Mouse (Mus musculus): ENCODE results near the gene Grin3a. TPM values are rescaled to one million over a fixed set of nuclear protein-coding genes. Genes with fewer than 3 reads are reported as not detected.

Grin3a gene
- 32.6 and 39.3 TPM in 2 replicates for polyA plus RNA-seq (2014; fragmentation: Nextera tagmentation; extraction: Ambion mirVana)

DNA sequence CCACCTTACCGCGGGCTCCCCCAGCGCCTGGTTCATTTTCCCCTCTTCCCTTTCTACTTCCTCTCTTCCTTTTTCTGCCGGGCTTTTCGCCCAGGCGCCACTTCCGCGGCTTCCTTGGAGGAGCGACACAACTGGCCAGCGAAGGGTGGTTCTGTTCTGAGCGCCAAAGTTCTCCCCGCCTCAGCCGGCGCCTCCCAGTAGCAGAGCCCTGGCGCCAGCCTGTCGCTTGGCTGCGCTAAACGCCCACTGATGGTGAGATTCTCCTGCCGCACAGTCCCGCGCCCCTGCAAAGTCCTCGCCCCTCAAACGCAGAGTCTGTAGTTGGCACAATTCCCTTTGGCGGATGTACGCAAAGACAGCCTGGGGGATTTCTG is at the start of gene Grin3a:
Gene Grin3a, minus strand, starts transcription at position 133 of the 374 bp plus-strand sequence.
- no peak within 1 kb of the TSS; the same call in 1 of the 2 replicates for H3K27ac ChIP-seq (ENCODE audit: low read depth, low read length)
- under 1% methylated on average over 25 of the region's 25 CpGs for WGBS
- H3K4me2 ChIP-seq (ENCODE audit: low read depth, low read length) = peak within 1 kb of the TSS; percentile 95
- H3K27me3 ChIP-seq (ENCODE audit: control insufficient read depth, insufficient read depth, low read length) = peaks cover 11% of the 10 kb centered on the region; the same call in 1 of the 2 replicates
- H3K36me3 ChIP-seq (ENCODE audit: control insufficient read depth, insufficient read depth, low read length) = no peaks in the 10 kb centered on the region
- no peaks in the 10 kb centered on the region for H3K9me3 ChIP-seq (ENCODE audit: control insufficient read depth, low read length)
- peak; percentile 97 for ATAC-seq (ENCODE audit: low read depth)
- peak within 1 kb of the TSS; percentile 70 for H3K4me3 ChIP-seq (ENCODE audit: low read depth, low read length)
- no peaks in the 10 kb centered on the region for H3K4me1 ChIP-seq (ENCODE audit: control insufficient read depth, insufficient read depth, low read length)
- peak within 1 kb of the TSS; percentile 73 for H3K9ac ChIP-seq (replicated peaks; ENCODE audit: low read depth, low read length)

DNA sequence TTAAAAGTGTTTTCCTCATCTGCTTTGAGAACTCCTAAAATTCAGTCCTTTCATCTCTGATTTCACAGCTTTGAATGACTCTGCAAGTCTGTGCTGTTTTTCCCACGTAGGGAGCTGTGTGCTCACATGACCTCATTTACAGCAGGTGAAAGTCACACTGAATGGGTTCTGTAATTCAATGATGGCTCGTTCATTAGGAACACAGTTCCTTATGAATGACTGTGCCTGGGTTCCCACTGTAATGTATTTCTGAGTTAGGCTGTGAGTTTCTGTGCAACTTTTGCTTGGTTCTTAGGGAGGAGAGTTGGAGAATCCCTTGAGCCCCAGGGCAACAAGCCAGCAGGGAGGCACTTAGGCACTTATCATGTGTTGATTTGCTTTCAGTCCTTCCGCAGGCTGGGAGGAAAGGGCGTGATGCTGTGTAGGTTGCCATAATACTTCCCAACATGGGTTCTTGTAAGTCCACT is 46.3 kb upstream of the Grin3a start:
- Histone ChIP-seq H3K4me1 (ENCODE audit: control insufficient read depth, insufficient read depth, low read length) (no peaks in the 10 kb centered on the region), H3K27ac (ENCODE audit: low read depth, low read length) (no peak overlapping the region), H3K27me3 (ENCODE audit: control insufficient read depth, insufficient read depth, low read length) (no peaks in the 10 kb centered on the region), H3K4me3 (ENCODE audit: low read depth, low read length) (no peak overlapping the region), H3K36me3 (ENCODE audit: control insufficient read depth, insufficient read depth, low read length) (no peaks in the 10 kb centered on the region), H3K9me3 (ENCODE audit: control insufficient read depth, low read length) (no peaks in the 10 kb centered on the region), H3K4me2 (ENCODE audit: low read depth, low read length) (no peak overlapping the region), H3K9ac (replicated peaks; ENCODE audit: low read depth, low read length) (no peak overlapping the region)
- ATAC-seq (ENCODE audit: low read depth) = peak; percentile 86
- 23% methylated on average over 4 of the region's 4 CpGs for WGBS

DNA sequence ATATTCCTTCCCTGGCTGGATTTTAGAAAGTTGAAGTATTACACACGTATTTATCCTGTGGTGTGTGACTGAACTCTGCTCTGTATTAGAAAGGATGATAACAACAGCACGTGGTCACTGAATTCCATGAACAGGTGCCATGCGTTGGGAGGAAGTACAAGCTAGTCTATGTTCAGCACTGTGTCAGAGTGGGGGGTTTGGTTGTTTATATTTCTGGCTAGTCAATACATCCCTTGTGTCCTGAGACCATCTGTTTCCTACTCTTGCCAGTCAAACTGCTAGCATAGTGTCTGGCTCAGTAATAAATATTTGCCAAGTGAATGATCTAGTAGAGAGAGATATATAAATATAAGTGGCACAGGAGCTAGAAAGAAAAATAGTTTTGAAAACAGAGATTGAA is 31.5 kb upstream of the Grin3a start:
- H3K36me3 ChIP-seq (ENCODE audit: control insufficient read depth, insufficient read depth, low read length) = no peaks in the 10 kb centered on the region
- no peaks in the 10 kb centered on the region for H3K27me3 ChIP-seq (ENCODE audit: control insufficient read depth, insufficient read depth, low read length)
- no peak overlapping the region for H3K9ac ChIP-seq (replicated peaks; ENCODE audit: low read depth, low read length)
- H3K4me1 ChIP-seq (ENCODE audit: control insufficient read depth, insufficient read depth, low read length) = no peaks in the 10 kb centered on the region
- no peak overlapping the region for H3K4me3 ChIP-seq (ENCODE audit: low read depth, low read length)
- H3K4me2 ChIP-seq (ENCODE audit: low read depth, low read length) = no peak overlapping the region
- no peaks in the 10 kb centered on the region for H3K9me3 ChIP-seq (ENCODE audit: control insufficient read depth, low read length)
- no peak overlapping the region for H3K27ac ChIP-seq (ENCODE audit: low read depth, low read length)
- WGBS = 76% methylated on average over 3 of the region's 3 CpGs
- no peak for ATAC-seq (ENCODE audit: low read depth)

DNA sequence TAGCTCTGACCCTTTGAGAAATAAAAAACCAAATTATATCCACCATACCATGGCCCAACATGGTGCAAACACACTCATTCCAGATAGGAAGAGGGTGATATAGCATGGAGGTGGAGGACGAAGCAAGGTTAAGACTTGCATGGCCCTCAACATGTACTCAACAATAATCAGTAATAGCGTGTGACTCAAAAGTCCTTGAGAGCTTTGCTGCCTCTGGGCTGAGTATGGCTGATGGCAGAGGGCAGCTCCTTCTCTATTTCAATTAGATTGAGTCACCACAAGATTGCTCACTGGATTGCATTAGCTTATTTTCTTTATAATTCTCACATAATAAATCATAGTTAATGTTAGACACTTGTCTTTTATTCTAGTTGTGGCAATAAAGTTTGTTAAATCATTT is 15.1 kb upstream of the Grin3a start:
- Histone ChIP-seq H3K9me3 (ENCODE audit: control insufficient read depth, low read length) (no peaks in the 10 kb centered on the region), H3K27ac (ENCODE audit: low read depth, low read length) (no peak overlapping the region), H3K27me3 (ENCODE audit: control insufficient read depth, insufficient read depth, low read length) (no peaks in the 10 kb centered on the region), H3K4me3 (ENCODE audit: low read depth, low read length) (no peak overlapping the region), H3K4me2 (ENCODE audit: low read depth, low read length) (no peak overlapping the region), H3K9ac (replicated peaks; ENCODE audit: low read depth, low read length) (no peak overlapping the region), H3K4me1 (ENCODE audit: control insufficient read depth, insufficient read depth, low read length) (no peaks in the 10 kb centered on the region), H3K36me3 (ENCODE audit: control insufficient read depth, insufficient read depth, low read length) (no peaks in the 10 kb centered on the region)
- no peak for ATAC-seq (ENCODE audit: low read depth)
- WGBS = 94% methylated on average over 2 of the region's 2 CpGs

DNA sequence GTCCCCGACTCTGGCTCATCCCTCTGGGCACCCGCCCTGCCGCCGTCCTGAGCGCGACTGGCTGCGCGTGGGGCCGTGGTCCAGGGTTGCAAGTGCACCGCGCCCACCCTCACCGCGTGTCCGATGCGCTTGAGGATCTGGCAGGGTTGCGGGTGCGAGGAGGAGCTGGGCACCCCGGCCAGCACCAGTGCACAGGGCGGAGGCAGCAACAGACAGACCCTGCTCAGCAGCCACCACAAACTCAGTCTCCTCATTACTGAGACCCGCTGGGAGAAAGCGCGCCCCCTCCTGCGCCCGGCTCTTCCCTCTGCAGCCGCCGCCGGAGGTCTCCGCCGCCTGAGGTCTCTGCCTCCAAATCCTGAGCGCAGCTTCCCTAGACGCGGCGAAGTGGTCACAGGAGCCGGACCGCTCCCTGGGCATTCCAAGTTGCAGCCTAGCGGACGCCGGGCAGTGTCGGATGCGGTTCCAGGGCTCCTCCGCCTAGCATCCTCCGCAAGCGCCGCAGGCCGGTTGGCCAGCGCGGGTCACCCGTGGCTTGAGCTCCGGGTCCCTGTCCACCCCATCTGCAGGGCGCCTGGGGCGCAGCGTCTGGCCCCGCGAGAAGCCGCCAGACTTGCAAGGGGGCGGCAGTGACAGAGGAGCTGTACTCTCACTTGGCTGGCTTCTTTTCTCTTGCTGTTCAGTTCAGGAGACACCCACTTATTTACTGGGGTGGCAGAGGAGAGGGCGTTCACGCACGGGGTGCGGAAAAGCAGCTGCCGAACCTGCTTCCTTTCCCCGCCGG is 524 bp downstream of the Grin3a start:
- Histone ChIP-seq H3K4me1 (ENCODE audit: control insufficient read depth, insufficient read depth, low read length) (no peaks in the 10 kb centered on the region), H3K27me3 (ENCODE audit: control insufficient read depth, insufficient read depth, low read length) (peaks cover 11% of the 10 kb centered on the region; the same call in 1 of the 2 replicates), H3K36me3 (ENCODE audit: control insufficient read depth, insufficient read depth, low read length) (no peaks in the 10 kb centered on the region), H3K4me2 (ENCODE audit: low read depth, low read length) (peak overlapping the region; percentile 95), H3K9ac (replicated peaks; ENCODE audit: low read depth, low read length) (peak overlapping the region; percentile 73), H3K27ac (ENCODE audit: low read depth, low read length) (no peak overlapping the region; the same call in 1 of the 2 replicates), H3K4me3 (ENCODE audit: low read depth, low read length) (peak overlapping the region; percentile 70), H3K9me3 (ENCODE audit: control insufficient read depth, low read length) (no peaks in the 10 kb centered on the region)
- ATAC-seq (ENCODE audit: low read depth) = peak; percentile 68
- WGBS = under 1% methylated on average over 60 of the region's 63 CpGs

DNA sequence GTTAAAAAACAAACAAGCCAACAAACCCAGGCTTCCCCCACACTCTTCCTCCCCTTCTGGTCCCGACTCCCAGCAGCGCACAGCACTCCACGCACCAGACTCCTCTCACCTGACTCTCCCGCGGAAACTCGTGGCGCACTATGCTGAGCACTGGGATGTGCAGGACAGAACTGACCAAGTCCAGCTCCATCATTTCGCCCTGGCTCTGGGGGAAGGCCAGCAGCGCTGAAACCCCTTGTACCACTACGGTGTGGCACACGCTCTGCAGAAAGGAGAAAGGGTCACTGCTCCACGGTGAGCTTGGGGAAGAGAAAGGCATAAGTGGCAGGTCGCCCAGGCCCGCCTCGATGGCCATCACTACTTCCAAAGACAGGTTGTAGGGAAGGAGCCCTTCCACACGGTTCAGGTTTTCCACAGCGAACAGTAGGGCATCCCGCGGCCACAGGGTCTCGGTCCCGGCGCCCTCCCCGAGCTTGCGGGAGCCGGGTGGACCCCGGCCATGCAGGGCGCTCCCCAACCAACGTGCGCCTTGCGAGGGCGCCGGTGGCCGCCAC is 1.2 kb downstream of the Grin3a start:
- H3K27me3 ChIP-seq (ENCODE audit: control insufficient read depth, insufficient read depth, low read length) = peaks cover 11% of the 10 kb centered on the region; the same call in 1 of the 2 replicates
- no peaks in the 10 kb centered on the region for H3K4me1 ChIP-seq (ENCODE audit: control insufficient read depth, insufficient read depth, low read length)
- 2% methylated on average over 33 of the region's 33 CpGs for WGBS
- peak overlapping the region; percentile 95 for H3K4me2 ChIP-seq (ENCODE audit: low read depth, low read length)
- H3K9ac ChIP-seq (replicated peaks; ENCODE audit: low read depth, low read length) = peak overlapping the region; percentile 73
- H3K9me3 ChIP-seq (ENCODE audit: control insufficient read depth, low read length) = no peaks in the 10 kb centered on the region
- no peaks in the 10 kb centered on the region for H3K36me3 ChIP-seq (ENCODE audit: control insufficient read depth, insufficient read depth, low read length)
- peak; percentile 35 for ATAC-seq (ENCODE audit: low read depth)
- H3K4me3 ChIP-seq (ENCODE audit: low read depth, low read length) = peak overlapping the region; percentile 70
- H3K27ac ChIP-seq (ENCODE audit: low read depth, low read length) = no peak overlapping the region

DNA sequence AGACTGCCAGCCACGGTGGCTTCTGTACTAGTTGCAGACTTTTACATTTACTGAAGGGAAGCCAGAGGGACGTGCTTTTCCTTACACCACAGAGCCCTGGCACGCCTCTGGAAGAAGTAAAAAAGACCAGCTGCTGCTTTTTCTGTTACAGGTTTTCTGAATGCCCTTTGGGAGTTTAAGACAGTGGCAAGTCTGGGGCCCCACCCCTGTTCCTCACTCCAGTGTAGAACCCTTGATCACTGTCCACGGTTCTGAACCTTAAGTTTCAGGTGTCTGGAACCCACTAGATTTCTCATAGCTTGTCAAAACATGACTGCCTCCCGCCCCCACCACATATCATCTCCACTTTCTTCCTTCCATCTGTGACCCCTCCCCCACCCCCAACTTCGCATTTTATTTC is 1.8 kb downstream of the Grin3a start:
- no peak overlapping the region for H3K27ac ChIP-seq (ENCODE audit: low read depth, low read length)
- WGBS = 15% methylated on average over 6 of the region's 6 CpGs
- H3K4me2 ChIP-seq (ENCODE audit: low read depth, low read length) = peak overlapping the region; percentile 95
- no peaks in the 10 kb centered on the region for H3K36me3 ChIP-seq (ENCODE audit: control insufficient read depth, insufficient read depth, low read length)
- no peaks in the 10 kb centered on the region for H3K9me3 ChIP-seq (ENCODE audit: control insufficient read depth, low read length)
- peaks cover 11% of the 10 kb centered on the region; the same call in 1 of the 2 replicates for H3K27me3 ChIP-seq (ENCODE audit: control insufficient read depth, insufficient read depth, low read length)
- H3K4me3 ChIP-seq (ENCODE audit: low read depth, low read length) = peak overlapping the region; percentile 70
- H3K4me1 ChIP-seq (ENCODE audit: control insufficient read depth, insufficient read depth, low read length) = no peaks in the 10 kb centered on the region
- no peak overlapping the region; the same call in 1 of the 2 replicates for H3K9ac ChIP-seq (replicated peaks; ENCODE audit: low read depth, low read length)
- ATAC-seq (ENCODE audit: low read depth) = no peak

DNA sequence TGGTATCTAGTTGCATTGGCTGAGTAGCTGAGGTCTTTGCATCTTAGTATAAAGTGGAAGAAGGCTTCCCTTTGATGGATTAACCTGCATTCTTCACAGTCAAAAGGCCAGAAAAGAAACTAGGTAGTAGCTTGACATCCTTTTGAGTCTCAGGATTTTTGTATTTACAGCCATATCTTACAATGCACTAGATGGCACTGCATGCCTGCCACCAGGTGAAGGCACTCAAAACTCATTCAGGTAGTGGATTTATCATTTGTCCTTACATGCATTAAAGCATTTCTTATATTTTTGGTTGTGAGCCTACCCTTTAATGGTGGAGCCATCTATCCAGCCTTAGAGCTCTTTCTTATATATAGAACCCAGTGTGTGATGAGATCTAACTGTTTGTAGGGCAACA is 13.5 kb downstream of the Grin3a start:
- Histone ChIP-seq H3K27ac (ENCODE audit: low read depth, low read length) (no peak overlapping the region), H3K9me3 (ENCODE audit: control insufficient read depth, low read length) (no peaks in the 10 kb centered on the region), H3K27me3 (ENCODE audit: control insufficient read depth, insufficient read depth, low read length) (no peaks in the 10 kb centered on the region), H3K4me3 (ENCODE audit: low read depth, low read length) (no peak overlapping the region), H3K9ac (replicated peaks; ENCODE audit: low read depth, low read length) (no peak overlapping the region), H3K36me3 (ENCODE audit: control insufficient read depth, insufficient read depth, low read length) (no peaks in the 10 kb centered on the region), H3K4me1 (ENCODE audit: control insufficient read depth, insufficient read depth, low read length) (no peaks in the 10 kb centered on the region), H3K4me2 (ENCODE audit: low read depth, low read length) (no peak overlapping the region)
- ATAC-seq (ENCODE audit: low read depth) = no peak

DNA sequence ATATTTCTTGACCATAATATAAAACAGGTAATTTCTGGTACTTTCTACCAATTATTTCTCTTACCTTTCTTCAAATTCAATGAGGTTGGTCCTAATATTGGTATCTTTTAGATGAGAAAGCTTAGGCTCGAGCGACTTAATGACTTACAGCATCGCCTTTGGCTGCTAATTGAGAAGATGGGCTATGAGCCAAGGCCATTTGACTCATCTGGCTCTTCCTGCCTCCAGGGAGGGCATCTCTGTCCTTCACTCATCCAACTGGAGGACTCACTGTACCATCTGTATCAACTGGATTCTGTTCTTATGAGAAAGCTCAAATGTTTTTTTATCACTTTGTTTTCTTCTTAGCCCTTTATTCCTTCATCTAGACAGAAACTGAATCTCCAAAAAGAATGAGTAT is 31.7 kb downstream of the Grin3a start:
- Histone ChIP-seq H3K4me1 (ENCODE audit: control insufficient read depth, insufficient read depth, low read length) (no peaks in the 10 kb centered on the region), H3K36me3 (ENCODE audit: control insufficient read depth, insufficient read depth, low read length) (no peaks in the 10 kb centered on the region), H3K9me3 (ENCODE audit: control insufficient read depth, low read length) (no peaks in the 10 kb centered on the region), H3K27ac (ENCODE audit: low read depth, low read length) (no peak overlapping the region), H3K4me2 (ENCODE audit: low read depth, low read length) (no peak overlapping the region), H3K9ac (replicated peaks; ENCODE audit: low read depth, low read length) (no peak overlapping the region), H3K27me3 (ENCODE audit: control insufficient read depth, insufficient read depth, low read length) (no peaks in the 10 kb centered on the region), H3K4me3 (ENCODE audit: low read depth, low read length) (no peak overlapping the region)
- ATAC-seq (ENCODE audit: low read depth) = no peak
- WGBS = 54% methylated on average over 3 of the region's 3 CpGs

All from neural tube, embryonic 14.5 days (tissue).